Mouse (Mus musculus) cerebellum, postnatal 25 days (tissue): ENCODE data around the gene 4930579F01Rik.
"Not testable (repeated sequence)": the region's sequence is repeated elsewhere in the genome, so short reads cannot be mapped to it uniquely, and the experiment has no call there.

ENCODE experiments used
- DNase-seq, 2 experiments: peaks; one replicate each; pipeline ENCODE4 v3.0.0; 2021; ENCODE audit warnings: mixed read lengths in 2 of 2

The 4930579F01Rik gene

DNA sequence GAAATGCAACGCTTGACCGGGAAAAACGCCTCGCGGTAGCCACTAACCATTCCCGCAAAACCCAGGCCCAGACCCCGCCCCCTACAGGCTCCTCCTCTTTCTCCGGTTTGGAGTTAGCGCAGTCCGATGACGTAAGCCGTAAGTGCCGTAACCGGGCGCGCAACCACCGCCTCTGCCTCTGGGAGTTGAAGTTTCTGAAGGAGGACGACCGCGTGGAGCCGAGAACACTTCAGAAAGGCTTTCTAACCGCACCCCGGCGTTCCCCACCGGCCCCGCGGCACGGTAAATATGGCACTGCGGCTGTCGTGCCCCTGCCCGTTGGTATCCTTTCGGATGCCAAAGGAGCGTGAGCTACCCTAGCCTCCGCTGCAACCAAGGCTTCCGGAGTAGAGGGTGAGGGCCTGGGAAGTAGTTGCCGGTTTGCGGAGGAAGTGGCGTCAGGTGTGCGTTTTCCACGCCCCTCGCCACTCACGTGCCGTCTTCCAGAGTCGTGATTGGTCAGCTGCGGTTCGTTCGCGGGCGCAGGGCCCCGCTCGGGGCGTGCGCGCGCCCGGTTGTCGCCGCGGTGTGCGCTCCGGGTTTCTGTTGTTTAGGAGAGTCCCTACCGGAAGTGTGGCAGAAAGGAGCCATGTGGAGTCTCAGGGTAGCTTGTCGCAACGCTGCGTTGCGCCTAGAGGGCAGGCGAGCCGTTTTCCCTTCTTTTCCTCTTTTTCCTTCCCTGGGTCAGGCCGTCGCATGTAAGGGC, 50.1 kb downstream of the 4930579F01Rik start, which contains the start of gene Trmt10a:
Gene Trmt10a (plus strand): TSS at position 134 of the 745 bp plus-strand sequence.
- DNase-seq, result peak; percentile 99

DNA sequence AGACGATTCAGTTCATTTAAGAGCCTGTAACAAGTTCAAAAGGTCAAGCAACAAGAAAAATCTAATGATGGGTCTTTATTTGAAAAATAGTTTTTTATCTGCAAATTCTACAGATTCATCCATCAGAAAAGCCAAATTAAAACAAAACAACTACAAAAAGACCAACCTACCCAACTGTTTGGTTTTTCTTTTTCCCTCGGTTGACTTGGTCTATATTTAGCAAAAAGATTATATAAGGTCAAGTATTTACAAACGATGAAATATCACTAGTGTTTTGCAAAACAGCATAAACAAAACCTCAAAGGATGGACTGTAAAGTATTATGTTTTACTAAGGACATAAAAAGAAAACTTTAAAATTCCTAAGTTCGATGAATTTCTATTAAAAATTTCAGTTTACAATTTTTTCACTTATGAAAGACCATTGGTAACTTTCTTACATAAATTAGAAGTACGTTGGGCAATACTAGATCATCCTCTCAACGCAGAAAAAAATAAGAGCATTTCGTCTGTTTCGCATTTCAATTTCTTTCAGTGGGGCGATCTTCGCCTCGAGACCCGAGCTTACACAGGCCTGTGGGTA, 50.8 kb downstream of the 4930579F01Rik start:
- no peak for DNase-seq

DNA sequence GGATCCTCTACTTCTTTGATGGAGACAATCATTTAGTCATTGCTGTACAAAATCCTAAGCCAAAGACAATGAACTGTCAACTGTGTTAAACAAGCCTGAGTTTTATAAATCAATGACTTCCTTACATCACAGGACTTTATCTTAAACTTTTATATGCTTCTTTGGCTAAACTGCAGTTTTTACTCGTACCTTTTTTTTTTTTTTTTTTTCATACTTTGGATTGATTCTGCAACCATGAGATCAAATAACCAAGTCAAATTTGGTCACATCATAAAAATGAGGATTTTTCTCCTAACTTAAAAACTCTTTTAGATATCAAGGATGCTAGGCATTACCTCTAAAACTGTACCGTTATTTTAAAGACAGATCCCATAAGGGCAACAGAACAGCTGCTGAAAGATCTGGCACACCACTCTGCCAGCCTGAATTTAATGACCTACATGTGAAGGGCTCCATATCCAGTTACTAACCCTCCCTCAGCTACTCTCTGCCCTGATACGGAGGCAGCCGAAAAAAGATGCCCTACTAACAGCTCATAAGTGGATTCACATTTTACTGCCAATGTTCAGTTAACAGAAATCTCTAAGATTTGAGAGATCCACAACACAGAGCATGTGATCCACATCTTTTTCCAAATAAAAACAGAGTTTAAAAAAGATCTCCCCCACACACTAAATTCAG, 51.4 kb downstream of the 4930579F01Rik start:
- peak; percentile 14 to 24 for DNase-seq

DNA sequence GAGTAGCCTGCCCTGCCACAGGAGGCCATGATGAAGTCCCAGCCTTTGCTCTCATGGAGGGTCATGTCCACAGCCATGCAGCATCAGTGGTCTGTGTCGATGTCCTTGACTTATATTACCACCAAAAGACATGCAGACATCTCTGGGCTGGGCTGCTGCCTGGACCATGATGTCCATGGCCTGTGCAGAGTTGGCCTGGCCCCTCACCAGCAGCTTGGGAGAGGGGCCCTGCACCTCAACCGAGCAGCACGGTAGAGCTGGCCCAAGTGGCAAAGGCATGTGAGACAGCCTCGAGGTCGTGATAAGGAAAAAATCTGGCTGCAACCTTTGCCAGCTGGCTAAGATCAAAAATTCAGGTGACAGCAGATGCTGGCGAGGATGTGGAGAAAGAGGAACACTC, 54.0 kb downstream of the 4930579F01Rik start:
- DNase-seq, result no peak

DNA sequence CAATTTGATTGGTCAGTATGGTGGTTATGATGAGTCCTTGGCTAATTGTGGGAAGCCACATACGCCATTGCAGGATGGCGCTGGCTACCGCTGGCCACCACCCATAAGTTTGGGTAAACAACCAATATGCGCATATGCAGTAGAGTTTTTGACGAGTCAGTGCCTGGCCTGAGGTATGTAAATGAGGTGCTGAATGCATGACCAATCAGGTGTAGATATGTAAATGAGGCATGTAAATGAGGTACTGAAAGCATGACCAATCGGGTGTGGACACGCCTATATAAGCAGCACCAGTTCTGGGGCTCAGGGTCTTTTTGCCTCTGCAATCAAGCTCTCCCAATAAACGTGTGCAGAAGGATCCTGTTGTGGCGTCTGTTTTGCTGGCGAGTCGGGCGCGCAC, 55.5 kb downstream of the 4930579F01Rik start:
- not testable (repeated sequence) for DNase-seq

DNA sequence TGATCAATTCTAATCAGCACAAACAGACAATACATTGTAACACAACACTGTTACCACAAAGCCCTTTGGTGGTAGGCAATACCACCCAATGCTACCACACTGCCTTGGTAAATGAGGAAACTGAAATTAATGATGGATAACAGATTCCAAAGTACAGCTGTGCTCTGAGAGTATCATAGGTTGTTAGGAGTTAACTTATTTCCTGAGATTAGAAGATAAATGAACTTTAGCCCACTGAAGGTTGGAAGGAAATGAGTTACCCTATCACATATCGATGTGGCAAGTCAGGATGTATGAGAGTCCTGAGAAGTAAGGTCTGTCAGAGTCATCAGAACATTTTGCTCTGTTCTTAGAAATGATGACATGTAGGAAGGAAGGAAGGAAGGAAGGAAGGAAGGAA, 59.1 kb downstream of the 4930579F01Rik start:
- no peak for DNase-seq

DNA sequence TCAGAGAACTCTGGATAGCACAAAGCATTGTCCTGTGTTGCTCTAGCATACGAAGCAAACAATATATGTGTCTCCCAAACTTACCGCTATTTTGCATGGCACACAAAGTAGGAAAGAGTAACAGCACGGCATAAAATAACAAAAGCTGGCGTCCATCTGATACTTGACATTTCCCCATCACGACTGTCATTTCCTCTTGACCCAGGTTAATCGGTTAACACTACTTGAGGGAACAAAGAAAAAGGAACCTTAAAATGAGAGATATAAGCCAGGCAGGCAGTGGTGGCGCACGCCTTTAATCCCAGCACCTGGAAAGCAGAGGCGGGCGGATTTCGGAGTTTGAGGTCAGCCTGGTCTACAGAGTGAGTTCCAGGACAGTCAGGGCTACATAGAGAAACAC, 59.7 kb downstream of the 4930579F01Rik start:
- no peak for DNase-seq

DNA sequence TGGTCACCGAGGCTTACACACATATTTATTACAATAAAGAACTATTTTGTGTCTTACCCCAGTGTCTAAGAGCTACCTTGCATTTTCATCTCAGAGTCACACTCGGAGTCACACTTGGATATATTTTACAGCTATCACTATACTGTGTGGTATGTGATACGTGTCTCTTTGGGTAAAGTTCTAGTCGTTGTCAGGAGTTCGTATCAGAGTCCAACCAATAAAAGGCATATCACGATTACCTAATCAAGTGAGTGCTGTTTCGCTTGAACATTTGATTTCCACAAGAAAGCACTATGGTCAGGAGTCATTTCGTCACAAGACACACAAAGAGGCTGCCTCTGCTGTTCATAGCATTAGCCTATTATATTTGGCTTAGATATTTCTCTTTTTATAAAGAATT, 60.2 kb downstream of the 4930579F01Rik start:
- no peak for DNase-seq

DNA sequence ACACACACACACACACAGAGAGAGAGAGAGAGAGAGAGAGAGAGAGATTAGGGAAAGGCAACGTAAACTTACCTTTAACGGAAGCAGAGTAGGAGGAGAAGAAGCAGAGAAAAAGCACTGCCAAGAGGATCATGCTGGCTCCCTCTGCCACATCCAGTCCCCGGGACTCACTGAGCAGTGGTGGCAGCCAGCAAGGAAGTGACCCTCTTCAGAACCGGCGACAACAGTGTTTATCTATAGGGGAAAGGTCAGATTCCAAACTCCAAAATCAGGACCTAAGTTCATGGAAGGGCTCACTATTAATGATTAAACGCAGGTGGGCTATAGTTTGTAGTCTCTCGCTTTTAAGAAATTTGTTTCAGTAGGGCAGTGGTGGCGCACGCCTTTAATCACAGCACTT, 62.5 kb downstream of the 4930579F01Rik start:
- DNase-seq, result no peak

DNA sequence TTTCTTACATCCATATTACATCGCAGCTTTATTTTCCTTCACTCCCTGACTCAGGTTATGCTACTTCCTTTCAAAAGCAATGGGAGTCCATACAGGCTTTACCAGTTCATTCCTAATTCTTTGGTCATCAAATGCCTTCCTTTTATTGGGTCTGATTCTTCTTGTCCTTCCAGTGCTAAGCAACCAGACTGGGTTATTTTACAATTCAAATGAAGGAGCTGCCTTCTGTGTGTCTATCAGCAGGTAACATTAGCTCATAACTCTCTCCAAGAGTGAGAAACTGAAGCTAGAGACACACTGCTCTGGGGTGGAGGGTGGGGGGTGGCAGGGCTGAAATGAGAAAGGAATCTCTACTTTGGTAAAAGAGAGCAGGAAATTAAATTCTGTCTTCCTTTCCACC, 62.9 kb downstream of the 4930579F01Rik start:
- DNase-seq, result no peak

DNA sequence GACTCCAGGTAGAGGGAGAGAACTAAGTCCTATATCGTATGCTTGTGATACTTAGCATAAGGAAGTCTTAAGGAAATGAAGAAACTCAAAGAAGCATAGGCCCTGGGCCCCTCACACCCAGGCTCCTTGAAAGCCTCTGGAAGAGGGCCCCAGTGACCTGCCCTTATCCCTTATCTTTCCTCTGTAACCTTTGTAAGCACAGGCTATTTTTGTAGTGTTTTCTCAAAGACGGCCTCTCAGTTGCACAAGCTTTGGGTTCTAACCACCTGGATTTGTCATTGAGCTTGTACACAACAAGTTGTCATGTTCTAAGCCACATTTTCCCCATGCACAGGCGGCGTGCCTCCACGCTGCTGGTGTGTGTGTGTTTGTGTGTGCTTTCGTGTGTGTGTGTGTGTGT, 64.5 kb downstream of the 4930579F01Rik start:
- no peak for DNase-seq

DNA sequence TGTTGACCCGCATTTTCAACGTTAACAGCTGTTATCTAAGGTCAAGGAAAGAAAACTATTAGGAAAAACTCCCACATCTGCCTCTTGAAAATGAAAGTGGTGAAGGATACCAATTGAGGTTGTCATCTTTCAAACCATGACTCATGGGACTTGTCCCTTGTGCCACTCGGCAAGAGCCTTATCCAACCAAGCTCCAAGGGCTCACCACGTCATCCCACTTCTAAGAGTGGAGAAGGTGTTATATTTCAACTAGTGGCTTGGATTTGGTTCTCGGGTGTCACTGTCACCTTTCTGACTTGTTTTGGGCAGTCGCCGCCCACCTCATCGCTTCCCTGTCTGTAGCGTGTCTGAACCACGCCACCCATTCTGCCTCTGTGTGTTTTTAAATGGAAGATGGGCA, 69.8 kb downstream of the 4930579F01Rik start:
- DNase-seq, result no peak

DNA sequence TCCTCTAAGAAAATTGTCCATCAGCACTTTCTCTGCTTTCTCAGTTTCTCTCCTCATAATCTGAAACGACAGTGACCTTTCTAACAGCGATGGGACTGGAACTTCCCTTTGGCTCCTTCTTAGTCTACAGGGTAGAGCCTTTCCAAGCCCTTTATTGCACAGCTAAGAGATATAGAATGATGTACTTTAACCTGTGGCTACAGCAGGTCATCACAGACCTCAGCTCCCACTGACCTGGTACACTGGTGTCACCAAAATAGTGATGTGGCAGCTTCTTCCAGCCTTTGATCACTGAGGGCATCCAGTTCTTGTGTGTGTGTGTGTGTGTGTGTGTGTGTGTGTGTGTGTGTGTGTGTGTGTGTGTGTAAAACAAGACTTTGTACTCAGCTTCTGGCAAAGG, 72.2 kb downstream of the 4930579F01Rik start:
- no peak for DNase-seq

DNA sequence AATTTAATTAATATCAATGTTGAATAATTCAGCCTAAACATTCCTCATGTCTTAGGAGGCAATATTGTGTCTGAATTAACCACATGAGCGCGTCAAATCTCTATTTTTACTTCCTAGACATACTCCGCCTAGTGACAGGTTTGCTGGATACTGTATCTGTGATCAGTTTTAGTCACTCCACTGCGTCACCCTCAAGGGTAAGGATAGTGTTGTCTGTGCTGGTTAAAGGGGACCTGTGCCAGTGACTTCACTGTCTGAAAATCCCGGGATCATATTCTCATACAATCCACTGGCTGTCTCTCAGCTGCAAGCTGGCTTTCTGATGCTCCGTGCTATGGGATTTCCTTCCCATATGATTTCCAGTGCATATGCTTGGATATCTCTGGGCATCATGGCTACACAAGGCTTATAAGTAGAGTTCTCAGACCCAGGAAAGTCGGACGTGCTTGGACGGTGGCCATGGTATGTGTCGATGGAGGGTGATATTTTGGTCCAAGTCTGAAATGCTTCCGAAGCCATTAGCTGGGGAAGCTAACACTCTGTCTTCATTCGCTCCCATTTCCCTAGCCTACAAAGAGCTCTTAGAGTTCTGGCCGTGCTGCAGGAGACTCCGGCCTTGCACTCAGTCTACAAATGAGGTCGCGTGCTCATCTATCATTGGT, 74.0 kb downstream of the 4930579F01Rik start:
- DNase-seq, result no peak

DNA sequence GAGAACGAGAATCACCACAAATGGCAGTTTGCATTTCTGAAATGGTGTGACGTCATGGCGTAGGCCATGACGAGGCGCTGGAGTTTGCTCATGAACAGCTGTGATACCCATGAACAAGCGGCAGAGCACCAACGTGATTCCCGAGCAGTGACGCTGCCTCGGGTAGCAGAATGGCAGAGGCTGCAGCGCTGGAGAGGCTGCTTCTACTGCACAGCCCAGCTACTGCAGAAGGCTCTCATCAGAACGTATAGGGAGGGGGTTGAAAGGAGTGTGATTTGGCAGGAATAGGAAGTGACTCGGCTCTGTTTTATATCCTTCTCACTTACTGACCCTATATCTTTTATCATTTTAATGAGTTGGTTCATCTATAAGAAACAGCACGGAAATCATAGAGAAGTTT, 74.8 kb downstream of the 4930579F01Rik start:
- no peak for DNase-seq

DNA sequence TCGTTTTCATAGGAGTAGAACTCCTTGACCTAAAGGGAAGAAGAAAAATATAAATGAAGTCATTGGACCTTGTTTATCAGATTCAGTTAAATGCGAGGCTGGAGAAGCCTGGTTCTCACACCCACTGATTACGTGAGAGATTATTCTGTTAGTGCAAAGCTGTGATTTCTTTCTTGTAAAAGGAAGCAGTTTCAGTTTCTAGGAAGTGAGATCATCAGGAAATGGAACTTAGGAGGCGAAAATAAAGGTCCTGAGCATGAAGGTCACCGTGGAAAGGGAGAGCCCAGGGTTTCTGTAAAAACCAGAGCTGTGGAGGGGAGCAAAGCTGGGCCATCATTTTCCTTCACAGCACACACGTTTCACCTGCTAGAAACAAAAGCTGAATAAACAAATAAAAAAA, 75.2 kb downstream of the 4930579F01Rik start:
- DNase-seq, result no peak

DNA sequence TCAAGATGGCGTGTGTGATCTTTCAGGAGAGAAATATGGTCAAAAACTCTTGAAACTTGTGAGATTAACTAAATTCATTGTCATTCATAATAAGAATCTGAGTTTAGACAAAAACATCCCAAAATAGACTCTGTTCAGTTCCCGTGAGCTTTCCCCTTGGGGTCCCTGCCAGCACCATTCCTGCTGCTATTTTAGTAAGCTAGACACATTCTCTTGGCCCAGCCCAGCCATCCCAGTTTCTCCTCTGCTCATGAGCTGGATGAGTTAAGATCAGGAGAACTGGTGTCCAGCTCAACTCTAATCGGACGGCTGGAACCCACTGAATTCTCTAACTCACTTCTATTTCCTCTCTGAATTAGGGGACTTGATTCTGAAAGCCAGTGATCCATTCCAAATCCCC, 76.8 kb downstream of the 4930579F01Rik start:
- no peak for DNase-seq

DNA sequence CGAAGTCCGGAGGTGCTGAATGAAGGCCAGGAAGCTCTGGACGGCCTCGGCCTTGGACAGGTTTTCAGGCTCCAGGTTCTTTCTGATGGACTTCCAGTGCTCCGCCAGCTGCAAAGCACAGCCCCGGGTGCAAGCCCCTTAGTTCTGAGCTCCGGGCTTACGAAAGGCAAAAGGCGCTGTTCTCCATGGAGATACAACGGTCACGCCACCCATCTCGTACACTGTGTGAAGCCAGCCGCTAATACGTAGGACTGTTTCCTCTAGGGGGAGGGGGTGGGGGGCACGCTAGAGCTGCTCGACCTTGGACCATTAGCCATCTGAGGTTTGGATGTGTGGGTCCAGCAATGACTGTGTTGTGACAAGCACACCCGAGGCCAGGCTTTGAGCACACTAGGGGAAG, 79.5 kb downstream of the 4930579F01Rik start:
- DNase-seq, result no peak
